Mouse (Mus musculus) liver, postnatal 0 days (tissue): Measurements from ENCODE around the gene Xrcc4. TPM values are rescaled to one million over a fixed set of nuclear protein-coding genes. Genes with fewer than 3 reads are reported as not detected.
A peak's percentile ranks its signal among the peaks of the same experiment; 100 is the strongest.

ENCODE experiments used
- ATAC-seq: fragments of 200-750 bp; cut with Nextera tagmentation; 2 replicates; pipeline ENCODE4 v1.8.0; 2017; ENCODE audit warnings: mild to moderate bottlenecking, moderate library complexity
- DNase-seq: peaks from one replicate; pipeline ENCODE4 v3.0.0-alpha.2; 2016
- H3K27ac ChIP-seq: fragments of 300-500 bp; sonication (generic); 2 replicates; pipeline ENCODE4 v1.5.1; 2014; ENCODE audit warnings: antibody characterized with exemption, moderate library complexity, mild to moderate bottlenecking, low read depth
- H3K27me3 ChIP-seq: fragments of 300-500 bp; sonication (generic); 2 replicates; pipeline ENCODE4 v1.6.1; 2014; ENCODE audit warnings: low read length, control low read depth, mixed read lengths; ENCODE audit not compliant: insufficient read depth
- H3K36me3 ChIP-seq: fragments of 300-500 bp; sonication (generic); replicated peaks from 2 replicates; pipeline ENCODE4 v1.6.1; 2014; ENCODE audit warnings: mild to moderate bottlenecking, control low read depth, low read length, moderate library complexity, mixed read lengths; ENCODE audit not compliant: insufficient read depth
- H3K4me1 ChIP-seq: fragments of 300-500 bp; sonication (generic); 2 replicates; pipeline ENCODE4 v1.6.1; 2014; ENCODE audit warnings: antibody characterized with exemption, mild to moderate bottlenecking, control low read depth; ENCODE audit not compliant: insufficient read depth
- H3K4me2 ChIP-seq: fragments of 300-500 bp; sonication (generic); 2 replicates; pipeline ENCODE4 v1.6.1; 2014; ENCODE audit warnings: low read depth, mild to moderate bottlenecking, low read length, moderate library complexity, mixed read lengths
- H3K4me3 ChIP-seq: fragments of 300-500 bp; sonication (generic); 2 replicates; pipeline ENCODE4 v1.5.1; 2014; ENCODE audit warnings: low read depth, low read length
- H3K9ac ChIP-seq: fragments of 300-500 bp; sonication (generic); replicated peaks from 2 replicates; pipeline ENCODE4 v1.6.1; 2014; ENCODE audit warnings: mild to moderate bottlenecking, moderate library complexity
- H3K9me3 ChIP-seq: fragments of 300-500 bp; sonication (generic); 2 replicates; pipeline ENCODE4 v1.6.1; 2016; ENCODE audit warnings: mild to moderate bottlenecking, control low read depth, low read length, mixed read lengths
- CTCF ChIP-seq: sonication (generic); IDR thresholded peaks from 2 replicates; pipeline ENCODE4 v1.5.1; 2016; ENCODE audit warnings: antibody characterized with exemption, low read depth
- EP300 ChIP-seq: IDR thresholded peaks from 2 replicates; pipeline ENCODE4 v1.6.1; 2016; ENCODE audit warnings: antibody characterized with exemption, low read depth, mild to moderate bottlenecking
- WGBS: fragments of 180-500 bp; shearing (Covaris S2); extraction: QIAGEN DNeasy Blood & Tissue Kit; methylation state at CpG from one replicate; pipeline ENCODE4 v1.1.7; 2014; ENCODE audit not compliant: insufficient replicate concordance; 5-methylcytosine and 5-hydroxymethylcytosine counted together
- polyA plus RNA-seq: library from polyadenylated mRNA; unstranded; fragments of >200 nt; fragmentation: Nextera tagmentation; extraction: Ambion mirVana; gene quantifications from 2 replicates; pipeline ENCODE4 v1.2.1, GENCODE M21; 2015

Gene Xrcc4
- polyA plus RNA-seq, 1 experiment from 2014 or later: 8.3 TPM

DNA sequence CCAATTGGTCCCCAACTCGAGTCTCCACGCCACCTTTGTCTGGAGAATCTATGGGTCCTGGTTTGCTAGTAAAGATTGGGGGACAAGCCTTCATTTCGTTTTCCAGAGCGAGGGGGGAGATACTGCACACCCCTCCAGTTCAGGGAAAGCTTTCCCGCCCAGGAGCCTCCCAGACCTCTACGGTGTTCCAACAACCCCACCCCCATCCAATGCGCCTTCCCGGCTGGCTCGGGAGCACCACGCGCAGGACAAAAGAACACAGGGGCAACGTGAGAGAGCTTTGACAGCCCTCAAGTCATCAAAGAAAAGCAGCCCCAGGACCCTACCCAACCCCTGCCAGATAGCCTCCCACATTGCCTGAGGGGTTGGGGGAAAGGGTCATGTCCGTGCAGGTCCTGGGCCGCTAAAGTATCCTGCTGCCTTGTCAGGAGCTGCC lies 348.3 kb downstream of the Xrcc4 start:
- 4% methylated on average over 14 of the region's 14 CpGs for WGBS

GRCm38 (mm10) chr13:89740243-89741115 lies 348.9 kb downstream of the Xrcc4 start:
- Histone ChIP-seq H3K9me3 (no peaks in the 10 kb centered on the region), H3K9ac (peak overlapping the region; percentile 50), H3K27ac (peak overlapping the region; percentile 58; the same call in 1 of the 2 replicates), H3K36me3 (no peaks in the 10 kb centered on the region), H3K4me2 (peak overlapping the region; percentile 79), H3K27me3 (peaks cover 26% of the 10 kb centered on the region), H3K4me3 (peak overlapping the region; percentile 62), H3K4me1 (peaks cover 23% of the 10 kb centered on the region)
- TF ChIP-seq EP300 (no peak), CTCF (peak; percentile 67)
- under 1% methylated on average over 33 of the region's 33 CpGs for WGBS
- peak; percentile 69 for ATAC-seq
- DNase-seq: peak; percentile 78

More for the DNA sequence above, 348.3 kb downstream of the Xrcc4 start:
- 0 out of 2 replicates have a peak overlapping the region, but pooled peaks have one; percentile 22 for H3K9ac ChIP-seq
- DNase-seq (peak; percentile 18), ATAC-seq (no peak)
- no peaks in the 10 kb centered on the region for H3K9me3 ChIP-seq
- H3K4me3 ChIP-seq: peak overlapping the region; percentile 62
- peaks cover 26% of the 10 kb centered on the region for H3K27me3 ChIP-seq
- no peaks in the 10 kb centered on the region for H3K36me3 ChIP-seq
- no peak overlapping the region for H3K27ac ChIP-seq
- H3K4me1 ChIP-seq: peaks cover 23% of the 10 kb centered on the region
- peak overlapping the region; percentile 79 for H3K4me2 ChIP-seq
- no peak for TF ChIP-seq CTCF
- TF ChIP-seq EP300: no peak

DNA sequence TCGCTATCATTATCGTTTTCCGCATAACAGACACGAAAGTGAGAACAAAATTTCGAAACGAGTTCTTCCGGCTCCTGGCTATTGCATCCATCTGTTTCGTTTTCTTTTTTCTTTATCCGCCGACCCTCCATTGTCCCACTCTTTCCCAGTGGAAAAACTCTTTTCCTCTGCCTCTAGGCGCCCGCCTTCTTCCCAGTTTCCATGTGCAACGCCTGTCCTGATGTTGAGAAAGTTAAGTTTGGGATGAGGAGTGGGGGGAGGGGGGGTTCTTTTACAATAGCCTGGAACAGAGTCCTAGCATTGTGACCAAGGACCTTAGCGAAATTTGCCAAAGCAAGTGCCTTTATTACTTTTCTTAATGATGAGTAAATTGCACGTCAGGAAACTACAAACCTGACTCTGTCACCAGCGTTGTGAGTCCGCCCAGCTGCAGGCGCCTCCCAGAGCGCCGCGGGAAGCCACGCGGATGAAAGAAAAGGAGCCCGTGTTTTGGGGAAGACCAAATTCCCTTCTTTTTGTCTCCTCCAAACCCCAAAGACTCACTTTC lies 349.6 kb downstream of the Xrcc4 start:
- TF ChIP-seq EP300 (no peak), CTCF (no peak)
- H3K9ac ChIP-seq: peak overlapping the region; percentile 50
- peak overlapping the region; percentile 58; the same call in 1 of the 2 replicates for H3K27ac ChIP-seq
- under 1% methylated on average over 24 of the region's 24 CpGs for WGBS
- no peaks in the 10 kb centered on the region for H3K36me3 ChIP-seq
- peak overlapping the region; percentile 79 for H3K4me2 ChIP-seq
- no peaks in the 10 kb centered on the region for H3K9me3 ChIP-seq
- DNase-seq (no peak), ATAC-seq (peak; percentile 42; the same call in 1 of the 2 replicates)
- H3K4me1 ChIP-seq: peaks cover 23% of the 10 kb centered on the region
- H3K27me3 ChIP-seq: peaks cover 26% of the 10 kb centered on the region
- H3K4me3 ChIP-seq: peak overlapping the region; percentile 62

DNA sequence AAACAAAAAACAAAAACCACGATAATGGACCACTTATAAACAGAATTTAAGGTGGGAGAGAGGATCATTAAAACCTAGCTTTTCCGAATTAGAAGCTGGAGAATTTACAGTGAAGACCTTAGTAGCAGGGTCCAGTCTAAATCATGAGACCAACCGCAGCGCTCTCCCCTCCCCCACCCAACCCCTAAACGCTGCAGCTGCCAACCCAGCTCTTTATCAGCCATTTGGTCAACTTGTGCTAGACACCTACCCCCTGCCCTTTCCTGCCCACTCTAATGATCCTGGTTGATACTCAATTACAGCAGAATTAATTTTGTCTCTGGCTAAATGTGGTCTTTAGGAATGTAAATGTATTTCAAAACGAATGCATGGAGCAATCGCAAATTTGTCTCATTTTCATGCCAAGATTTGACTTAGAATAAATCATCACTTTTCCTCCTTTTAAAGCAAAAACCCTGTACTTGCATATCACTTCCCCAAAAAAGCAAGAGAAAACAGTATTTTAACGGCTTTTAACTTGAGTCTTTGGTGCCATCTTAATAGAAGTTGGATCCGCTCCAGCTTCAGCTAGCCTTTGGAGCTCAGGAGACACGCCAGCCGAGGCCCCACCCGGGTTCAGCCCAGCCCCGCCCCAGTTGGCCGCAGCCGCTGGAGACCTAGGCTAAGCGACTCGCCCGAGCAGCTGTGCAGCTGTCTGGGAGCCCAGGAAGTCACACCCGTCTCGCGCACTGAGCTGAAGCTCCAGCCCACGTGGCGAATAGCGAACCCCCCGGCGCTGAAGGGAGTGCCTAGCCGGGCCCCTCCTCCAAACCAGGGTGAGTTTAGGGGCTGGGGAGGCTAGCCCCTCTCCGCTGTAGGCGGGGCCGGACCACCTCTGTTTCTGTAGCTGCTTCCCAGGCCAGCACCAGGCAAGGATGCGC lies 350.4 kb downstream of the Xrcc4 start:
- 2% methylated on average over 31 of the region's 31 CpGs for WGBS
- TF ChIP-seq CTCF: no peak
- no peak for TF ChIP-seq EP300
- H3K27ac ChIP-seq: no peak overlapping the region

DNA sequence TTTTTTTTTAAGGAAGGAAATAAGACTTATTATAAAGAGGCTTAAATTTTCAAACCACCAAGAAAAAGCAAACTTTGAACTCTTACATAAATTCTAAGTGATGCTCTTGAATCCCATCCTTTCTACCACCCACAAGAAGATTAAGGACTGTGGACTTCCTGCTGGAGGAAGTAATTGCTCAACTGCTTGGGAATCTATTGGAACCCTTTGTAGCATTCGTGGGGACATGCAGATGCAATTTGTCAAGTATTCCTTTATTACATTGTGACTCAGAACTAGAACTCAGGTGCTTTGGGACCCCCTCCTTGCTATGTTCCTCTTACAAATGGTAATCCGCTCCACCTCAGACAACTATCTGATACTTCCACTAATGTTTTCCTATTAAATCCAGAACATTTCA lies 351.1 kb downstream of the Xrcc4 start:
- Histone ChIP-seq H3K9me3 (no peaks in the 10 kb centered on the region), H3K4me2 (no peak overlapping the region), H3K27ac (no peak overlapping the region), H3K9ac (no peak overlapping the region), H3K36me3 (no peaks in the 10 kb centered on the region), H3K4me1 (peaks cover 23% of the 10 kb centered on the region), H3K4me3 (no peak overlapping the region), H3K27me3 (peaks cover 23% of the 10 kb centered on the region)
- no peak for ATAC-seq
- DNase-seq: no peak
- WGBS: 40% methylated on average over 2 of the region's 2 CpGs
- TF ChIP-seq CTCF (no peak), EP300 (no peak)

More for the DNA sequence above, 350.4 kb downstream of the Xrcc4 start:
- peak overlapping the region; percentile 50 for H3K9ac ChIP-seq
- ATAC-seq (peak; percentile 79), DNase-seq (peak; percentile 79)
- peak overlapping the region; percentile 62 for H3K4me3 ChIP-seq
- H3K4me2 ChIP-seq: peak overlapping the region; percentile 79
- H3K4me1 ChIP-seq: peaks cover 23% of the 10 kb centered on the region
- no peaks in the 10 kb centered on the region for H3K36me3 ChIP-seq
- no peaks in the 10 kb centered on the region for H3K9me3 ChIP-seq
- H3K27me3 ChIP-seq: peaks cover 26% of the 10 kb centered on the region
